Mouse (Mus musculus): ENCODE measurements around the gene Shbg. TPM values are rescaled to one million over a fixed set of nuclear protein-coding genes. Genes with fewer than 3 reads are reported as not detected.
"Not testable (repeated sequence)": the region's sequence is repeated elsewhere in the genome, so short reads cannot be mapped to it uniquely, and the experiment has no call there.

The Shbg gene
- polyA plus RNA-seq, 1 experiment from 2014 or later, result 7.5 TPM

DNA sequence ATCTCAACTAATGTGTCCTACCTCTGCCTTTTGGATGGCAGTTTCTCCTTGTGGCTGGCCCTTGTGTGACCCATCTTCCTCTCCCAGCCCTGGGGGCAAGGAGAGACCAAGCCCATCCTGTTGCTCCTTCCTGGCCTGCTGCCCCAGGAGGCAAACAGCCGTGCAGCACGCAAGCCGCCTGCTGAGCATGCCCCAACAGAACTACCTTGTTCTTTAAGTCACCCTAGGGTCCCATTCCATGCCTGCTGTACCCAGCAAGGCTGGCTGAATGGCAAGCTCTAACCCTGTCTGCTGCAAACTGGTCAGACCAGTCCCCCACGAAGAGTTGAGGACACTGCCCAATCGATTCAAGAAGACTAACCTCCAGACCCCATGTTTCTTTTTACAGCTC lies 38.4 kb upstream of the Shbg start:
- no peaks in the 10 kb centered on the region for H3K27me3 ChIP-seq (ENCODE audit: insufficient read depth, poor library complexity, severe bottlenecking)
- whole genome bisulfite sequencing, result 81% methylated on average over 5 of the region's 5 CpGs

DNA sequence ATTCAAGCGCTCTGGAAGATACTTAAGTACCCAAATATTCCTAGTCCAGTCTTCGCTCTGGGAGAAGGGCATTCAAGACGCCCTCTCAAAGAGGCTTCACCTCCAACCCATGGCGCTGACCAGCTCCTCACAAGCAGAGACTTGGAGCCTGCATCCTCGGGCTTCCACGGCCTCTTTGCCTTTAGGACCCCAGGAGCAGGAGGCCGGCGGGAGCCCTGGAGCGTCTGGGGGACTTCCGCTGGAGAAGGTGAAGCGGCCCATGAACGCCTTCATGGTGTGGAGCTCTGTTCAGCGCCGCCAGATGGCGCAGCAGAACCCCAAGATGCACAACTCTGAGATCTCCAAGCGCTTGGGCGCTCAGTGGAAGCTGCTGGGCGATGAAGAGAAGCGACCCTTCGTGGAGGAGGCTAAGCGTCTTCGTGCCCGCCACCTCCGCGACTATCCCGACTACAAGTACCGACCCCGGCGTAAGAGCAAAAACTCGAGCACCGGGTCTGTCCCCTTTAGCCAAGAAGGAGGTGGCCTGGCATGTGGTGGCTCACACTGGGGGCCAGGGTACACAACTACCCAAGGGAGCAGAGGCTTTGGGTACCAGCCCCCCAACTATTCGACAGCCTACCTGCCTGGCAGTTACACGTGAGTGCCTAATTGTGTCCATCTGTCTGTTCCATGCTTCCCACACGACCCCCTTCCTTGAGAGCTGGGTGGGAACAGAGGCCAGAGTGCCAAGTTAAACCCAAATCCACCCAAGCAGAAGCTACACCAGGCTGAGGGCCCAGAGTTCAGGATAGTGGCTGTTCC lies 37.8 kb upstream of the Shbg start, which contains the start of gene Sox15:
Sox15 (plus strand) TSS at position 51 of the 801 bp plus-strand sequence.
- peak within 1 kb of the TSS; percentile 59 for H3K27ac ChIP-seq
- DNase-seq (ENCODE audit: low spot score), result peak; percentile 89
- H3K4me1 ChIP-seq, result peaks cover 38% of the 10 kb centered on the region
- WGBS, result 24% methylated on average over 34 of the region's 34 CpGs
- H3K36me3 ChIP-seq, result peaks cover 78% of the 10 kb centered on the region
- peak within 1 kb of the TSS; percentile 13; the same call in 1 of the 2 replicates for H3K4me3 ChIP-seq
- H3K27me3 ChIP-seq (ENCODE audit: insufficient read depth, poor library complexity, severe bottlenecking), result no peaks in the 10 kb centered on the region
- H3K9me3 ChIP-seq, result no peaks in the 10 kb centered on the region

More for the DNA sequence above, 38.4 kb upstream of the Shbg start:
- DNase-seq (ENCODE audit: low spot score), result no peak
- H3K9me3 ChIP-seq, result no peaks in the 10 kb centered on the region
- no peak overlapping the region for H3K4me3 ChIP-seq
- no peak overlapping the region for H3K27ac ChIP-seq
- peaks cover 38% of the 10 kb centered on the region for H3K4me1 ChIP-seq
- peaks cover 72% of the 10 kb centered on the region for H3K36me3 ChIP-seq

DNA sequence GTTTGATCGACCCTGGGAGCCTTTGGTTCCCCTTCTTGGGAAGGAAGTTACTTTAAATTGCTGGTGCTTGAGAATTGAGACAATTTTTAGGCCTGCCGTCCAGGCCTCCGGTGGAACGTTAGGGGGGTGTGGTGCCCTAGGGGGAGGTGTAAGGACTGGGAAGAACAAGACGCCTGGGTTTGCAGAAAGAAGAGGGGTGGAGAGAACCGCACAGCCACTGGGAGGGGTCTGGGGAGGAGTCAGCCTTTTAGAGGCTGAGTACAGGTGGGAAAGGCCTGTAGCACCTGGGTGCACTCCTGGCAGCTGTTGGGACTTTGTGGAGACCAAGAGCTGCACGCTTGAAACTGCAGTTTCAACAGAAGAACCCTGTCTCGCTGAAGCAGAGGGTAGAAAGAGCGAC lies 37.1 kb upstream of the Shbg start:
- Histone ChIP-seq H3K27ac (peak overlapping the region; percentile 59), H3K27me3 (ENCODE audit: insufficient read depth, poor library complexity, severe bottlenecking) (no peaks in the 10 kb centered on the region), H3K9me3 (no peaks in the 10 kb centered on the region), H3K4me3 (peak overlapping the region; percentile 13; the same call in 1 of the 2 replicates), H3K4me1 (peaks cover 38% of the 10 kb centered on the region), H3K36me3 (peaks cover 85% of the 10 kb centered on the region)
- no peak for DNase-seq (ENCODE audit: low spot score)
- 39% methylated on average over 9 of the region's 9 CpGs for WGBS

DNA sequence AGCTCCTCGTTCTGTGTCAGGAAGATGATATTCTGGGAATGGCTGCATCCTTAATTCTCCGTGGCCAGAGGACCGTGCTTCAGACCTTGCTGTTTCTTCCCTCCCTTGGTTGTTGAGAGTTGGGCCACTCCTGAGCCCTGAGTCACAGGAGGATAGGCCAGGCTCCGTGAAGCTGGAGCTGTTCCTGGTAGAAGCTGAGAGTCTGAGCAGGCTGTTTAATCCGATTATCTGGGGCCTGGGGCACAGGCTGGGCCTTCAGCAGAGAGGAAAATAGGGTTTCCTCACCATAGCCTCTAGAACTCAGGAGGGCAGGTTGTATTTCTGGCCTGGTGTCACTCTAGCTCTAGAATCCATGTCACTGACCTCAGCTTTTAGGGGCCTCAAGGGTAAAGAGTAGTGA lies 35.7 kb upstream of the Shbg start:
- no peak overlapping the region for H3K4me3 ChIP-seq
- 68% methylated on average over 5 of the region's 5 CpGs for WGBS

DNA sequence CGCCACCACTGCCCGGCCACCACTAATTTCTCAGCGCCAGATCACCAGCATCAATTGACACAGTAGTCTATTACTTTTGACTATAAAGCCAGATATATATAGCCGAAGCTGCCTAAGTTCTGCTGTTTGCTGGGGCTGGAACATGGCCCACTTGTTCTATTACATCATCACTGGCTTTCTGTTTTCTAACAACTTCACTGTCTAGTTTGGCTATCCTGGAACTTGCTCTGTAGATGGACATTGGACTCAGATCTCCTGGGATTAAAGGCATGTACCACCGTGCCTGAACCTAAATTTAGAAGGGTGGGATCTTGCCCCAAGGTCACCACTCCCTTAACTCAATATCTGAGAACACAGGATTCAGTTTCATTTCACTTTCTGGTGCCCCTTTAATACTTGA lies 28.2 kb upstream of the Shbg start:
- H3K9me3 ChIP-seq, result no peaks in the 10 kb centered on the region
- no peak overlapping the region for H3K27ac ChIP-seq
- no peak overlapping the region for H3K4me3 ChIP-seq
- H3K4me1 ChIP-seq, result no peaks in the 10 kb centered on the region
- H3K27me3 ChIP-seq (ENCODE audit: insufficient read depth, poor library complexity, severe bottlenecking), result no peaks in the 10 kb centered on the region
- WGBS, result 88% methylated on average over 5 of the region's 5 CpGs
- H3K36me3 ChIP-seq, result peaks cover 97% of the 10 kb centered on the region
- DNase-seq (ENCODE audit: low spot score), result no peak

More for the DNA sequence above, 35.7 kb upstream of the Shbg start:
- Histone ChIP-seq H3K9me3 (no peaks in the 10 kb centered on the region), H3K27ac (no peak overlapping the region), H3K27me3 (ENCODE audit: insufficient read depth, poor library complexity, severe bottlenecking) (no peaks in the 10 kb centered on the region), H3K36me3 (peaks cover 87% of the 10 kb centered on the region), H3K4me1 (peaks cover 35% of the 10 kb centered on the region)
- DNase-seq (ENCODE audit: low spot score), result no peak

DNA sequence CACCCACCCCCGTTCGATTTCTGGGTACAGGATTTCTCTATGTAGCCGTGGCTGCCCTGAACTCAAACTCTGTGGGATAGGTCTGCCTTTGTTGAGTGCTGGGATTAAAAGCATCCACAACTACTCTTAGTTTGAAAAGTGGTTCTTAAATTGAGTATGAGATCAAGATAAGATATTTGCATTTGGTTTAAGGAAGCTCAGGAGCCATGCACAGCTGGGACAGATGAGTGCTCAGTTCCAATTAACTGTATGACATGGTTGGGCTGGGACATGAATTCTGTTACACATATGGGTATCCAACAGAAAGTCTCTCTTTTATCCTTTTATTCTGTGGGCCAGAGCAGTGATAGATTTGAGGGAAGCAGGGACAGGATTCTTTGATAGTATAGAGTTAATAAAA lies 17.8 kb upstream of the Shbg start:
- H3K36me3 ChIP-seq, result peaks cover 33% of the 10 kb centered on the region
- no peaks in the 10 kb centered on the region for H3K9me3 ChIP-seq
- DNase-seq (ENCODE audit: low spot score), result no peak
- peaks cover 29% of the 10 kb centered on the region for H3K4me1 ChIP-seq
- H3K27ac ChIP-seq, result no peak overlapping the region
- H3K4me3 ChIP-seq, result no peak overlapping the region
- no peaks in the 10 kb centered on the region for H3K27me3 ChIP-seq (ENCODE audit: insufficient read depth, poor library complexity, severe bottlenecking)
- 89% methylated on average over 3 of the region's 3 CpGs for WGBS

DNA sequence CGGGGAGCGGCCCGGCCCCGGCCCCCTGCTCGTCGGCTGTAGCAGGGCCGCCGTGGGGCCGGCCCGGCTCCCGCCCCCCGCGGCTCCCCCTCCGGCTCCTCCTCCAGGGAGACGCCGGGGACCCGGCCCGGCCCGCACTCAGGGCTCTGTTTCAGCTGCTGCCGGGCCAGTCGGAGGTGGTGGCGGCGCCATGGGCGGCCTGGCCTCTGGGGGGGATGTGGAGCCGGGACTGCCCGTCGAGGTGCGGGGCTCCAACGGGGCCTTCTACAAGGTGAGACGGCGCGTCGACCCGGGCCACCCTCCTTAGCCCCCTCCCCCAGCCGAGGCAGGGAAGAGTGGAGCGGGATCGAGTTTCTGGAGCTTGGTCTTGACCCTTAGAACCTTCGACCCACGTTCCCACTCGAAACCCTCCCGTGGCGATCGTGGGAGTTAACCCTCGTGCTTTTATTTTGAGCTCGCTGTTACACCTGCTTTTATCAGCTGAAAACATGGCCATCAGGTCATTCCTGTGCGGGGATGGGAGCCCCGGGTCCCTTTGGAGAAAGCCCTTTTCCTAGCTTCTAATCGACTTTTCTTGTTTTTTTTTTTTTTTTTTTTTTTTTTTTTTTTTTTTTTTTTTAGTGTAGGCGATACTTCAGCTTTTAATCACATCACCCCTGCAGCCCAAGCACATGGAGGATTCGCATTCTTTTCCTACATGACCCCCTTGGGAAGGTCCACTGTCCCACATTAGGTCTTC lies 15.6 kb upstream of the Shbg start:
- H3K9me3 ChIP-seq, result no peaks in the 10 kb centered on the region
- peak overlapping the region; percentile 98 for H3K27ac ChIP-seq
- WGBS, result 1% methylated on average over 50 of the region's 50 CpGs
- DNase-seq (ENCODE audit: low spot score), result peak; percentile 89
- H3K4me1 ChIP-seq, result peaks cover 29% of the 10 kb centered on the region
- H3K36me3 ChIP-seq, result peaks cover 15% of the 10 kb centered on the region
- no peaks in the 10 kb centered on the region for H3K27me3 ChIP-seq (ENCODE audit: insufficient read depth, poor library complexity, severe bottlenecking)
- peak overlapping the region; percentile 99 for H3K4me3 ChIP-seq

DNA sequence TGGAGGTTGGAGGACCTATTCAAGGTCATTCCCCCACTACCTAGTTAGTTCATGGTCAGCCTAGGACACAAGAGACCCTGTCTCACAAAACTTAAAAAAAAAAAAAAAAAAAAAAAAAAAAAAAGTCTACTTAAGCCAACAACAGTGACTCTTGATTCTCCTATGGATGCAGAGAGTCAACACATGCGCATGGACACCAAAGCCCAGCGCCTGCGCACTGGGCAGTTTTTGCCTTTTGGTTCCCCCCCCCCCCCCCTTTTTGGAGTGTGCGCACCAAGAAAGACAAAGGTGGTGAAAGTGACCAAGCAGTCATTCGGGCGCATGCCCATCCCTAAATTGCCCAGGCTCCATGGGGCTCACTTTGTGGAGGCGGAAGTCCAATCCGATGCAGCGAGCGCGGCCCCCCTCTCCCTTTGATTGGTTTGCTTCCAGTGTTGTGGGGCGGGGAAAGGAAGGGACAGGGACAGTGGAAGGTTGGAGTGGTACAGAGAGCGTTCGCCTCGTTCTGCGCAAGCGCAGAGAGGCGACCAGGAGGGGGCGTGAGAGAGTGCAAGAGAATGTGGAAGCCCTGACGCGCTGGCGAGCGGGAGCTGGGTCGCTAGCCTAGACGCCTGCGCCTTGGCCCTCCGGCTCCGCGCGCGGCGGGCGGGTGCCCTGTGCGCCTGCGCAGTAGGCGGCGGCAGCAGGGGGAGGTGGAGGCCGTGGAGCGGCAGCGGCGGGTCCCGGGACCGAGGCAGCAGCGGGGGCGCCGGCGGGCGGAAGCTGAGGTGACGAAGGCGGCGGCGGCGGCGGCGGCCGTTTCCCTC lies 14.8 kb upstream of the Shbg start, which contains the start of gene Fxr2:
Fxr2 (plus strand) TSS at position 707 of the 806 bp plus-strand sequence.
- Histone ChIP-seq H3K27ac (peak within 1 kb of the TSS; percentile 98), H3K27me3 (ENCODE audit: insufficient read depth, poor library complexity, severe bottlenecking) (no peaks in the 10 kb centered on the region), H3K36me3 (peaks cover 10% of the 10 kb centered on the region), H3K9me3 (no peaks in the 10 kb centered on the region), H3K4me1 (peaks cover 29% of the 10 kb centered on the region), H3K4me3 (peak within 1 kb of the TSS; percentile 99)
- peak; percentile 100 for DNase-seq (ENCODE audit: low spot score)
- under 1% methylated on average over 55 of the region's 56 CpGs for WGBS

DNA sequence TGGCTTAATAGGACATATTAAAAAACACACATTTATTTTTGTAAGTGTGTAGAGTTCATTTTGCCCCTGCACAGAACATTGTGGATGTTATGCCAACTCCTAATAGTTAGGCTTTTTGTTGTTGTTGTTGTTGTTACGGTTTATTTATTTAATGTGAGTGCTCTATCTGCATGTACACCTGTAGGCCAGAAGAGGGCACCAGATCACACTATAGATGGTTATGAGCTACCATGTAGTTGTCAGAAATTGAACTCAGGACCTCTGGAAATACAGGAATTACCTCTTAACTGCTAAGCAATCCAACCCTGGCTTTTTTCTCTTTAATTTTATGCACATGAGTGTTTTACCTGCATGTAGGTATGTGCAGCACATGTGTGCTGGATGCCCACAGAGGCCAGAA lies 12.1 kb upstream of the Shbg start:
- Histone ChIP-seq H3K9me3 (no peaks in the 10 kb centered on the region), H3K4me1 (peaks cover 16% of the 10 kb centered on the region), H3K27me3 (ENCODE audit: insufficient read depth, poor library complexity, severe bottlenecking) (no peaks in the 10 kb centered on the region), H3K4me3 (no peak overlapping the region), H3K36me3 (no peaks in the 10 kb centered on the region), H3K27ac (no peak overlapping the region)
- WGBS, result 69% methylated on average over 1 of the region's 1 CpGs
- DNase-seq (ENCODE audit: low spot score), result no peak

DNA sequence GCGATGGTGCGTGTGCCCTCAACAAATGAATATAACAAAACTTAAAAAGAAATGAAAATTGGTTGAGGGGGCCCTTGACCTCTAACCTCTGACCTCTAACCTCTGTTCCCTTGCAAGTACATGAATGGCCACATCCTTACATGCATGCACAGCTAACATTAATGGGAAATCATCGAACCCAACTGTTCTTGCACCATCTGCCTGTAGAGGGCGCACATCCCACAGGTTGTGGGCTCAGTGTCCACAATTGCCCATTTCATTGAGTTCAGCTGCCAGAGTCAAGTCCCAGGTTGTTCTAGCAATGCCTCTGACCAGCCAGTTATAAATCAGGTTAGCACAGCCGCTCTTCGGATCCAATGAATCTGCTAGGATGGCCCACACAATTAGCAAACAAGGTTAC lies 10.6 kb upstream of the Shbg start:
- no peaks in the 10 kb centered on the region for H3K9me3 ChIP-seq
- WGBS, result 36% methylated on average over 6 of the region's 6 CpGs
- no peak overlapping the region for H3K4me3 ChIP-seq
- H3K27me3 ChIP-seq (ENCODE audit: insufficient read depth, poor library complexity, severe bottlenecking), result no peaks in the 10 kb centered on the region
- 0 out of 2 replicates have a peak, but pooled peaks cover 4% of the 10 kb centered on the region for H3K4me1 ChIP-seq
- no peak overlapping the region for H3K27ac ChIP-seq
- no peaks in the 10 kb centered on the region for H3K36me3 ChIP-seq
- peak; percentile 92 for DNase-seq (ENCODE audit: low spot score)

DNA sequence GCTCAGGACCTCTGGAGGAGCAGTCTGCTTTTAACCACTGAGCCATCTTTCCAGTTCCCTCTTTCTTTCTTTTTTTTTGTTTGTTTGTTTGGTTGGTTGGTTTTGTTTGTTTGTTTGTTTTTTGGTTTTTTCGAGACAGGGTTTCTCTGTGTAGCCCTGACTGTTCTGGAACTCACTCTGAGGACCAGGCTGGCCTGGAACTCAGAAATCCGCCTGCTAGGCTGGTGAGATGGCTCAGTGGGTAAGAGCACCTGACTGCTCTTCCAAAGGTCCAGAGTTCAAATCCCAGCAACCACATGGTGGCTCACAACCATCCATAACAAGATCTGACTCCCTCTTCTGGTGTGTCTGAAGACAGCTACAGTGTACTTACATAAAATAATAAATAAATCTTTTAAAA lies 6.6 kb upstream of the Shbg start:
- not testable (repeated sequence) for H3K27ac ChIP-seq; H3K9me3 ChIP-seq; H3K27me3 ChIP-seq (ENCODE audit: insufficient read depth, poor library complexity, severe bottlenecking); H3K36me3 ChIP-seq; DNase-seq (ENCODE audit: low spot score); H3K4me3 ChIP-seq
- whole genome bisulfite sequencing, result 85% methylated on average over 2 of the region's 2 CpGs
- peaks cover 22% of the 10 kb centered on the region for H3K4me1 ChIP-seq

DNA sequence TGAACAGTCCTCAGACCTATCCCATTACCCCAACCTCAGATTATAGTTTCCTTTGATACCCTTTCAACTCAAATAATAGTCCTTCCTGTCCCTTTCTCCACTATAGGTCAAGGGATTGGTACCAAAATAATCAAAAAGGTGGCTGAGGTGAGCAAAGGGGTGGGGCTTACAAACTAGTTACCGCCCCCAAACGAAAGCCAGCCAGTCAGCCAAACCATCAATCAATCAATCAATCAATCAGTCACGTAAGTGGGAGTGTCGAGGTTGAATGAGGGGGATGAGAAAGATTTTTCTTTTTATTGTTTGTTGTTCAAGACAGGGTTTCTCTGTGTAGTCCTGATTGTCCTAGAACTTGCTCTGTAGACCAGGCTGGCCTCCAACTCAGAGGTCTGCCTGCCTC lies 5.3 kb upstream of the Shbg start:
- H3K4me1 ChIP-seq, result peaks cover 26% of the 10 kb centered on the region
- 0 out of 2 replicates have a peak overlapping the region, but pooled peaks have one; percentile 93 for H3K27ac ChIP-seq
- no peaks in the 10 kb centered on the region for H3K9me3 ChIP-seq
- H3K27me3 ChIP-seq (ENCODE audit: insufficient read depth, poor library complexity, severe bottlenecking), result no peaks in the 10 kb centered on the region
- no peaks in the 10 kb centered on the region for H3K36me3 ChIP-seq
- no peak for DNase-seq (ENCODE audit: low spot score)
- 56% methylated on average over 4 of the region's 4 CpGs for WGBS
- H3K4me3 ChIP-seq, result peak overlapping the region; percentile 74; the same call in 1 of the 2 replicates
